Mouse (Mus musculus) midbrain, embryonic 14.5 days (tissue): ENCODE data around the gene Rnf220. TPM values are rescaled to one million over a fixed set of nuclear protein-coding genes. Genes with fewer than 3 reads are reported as not detected.

Experiments
- ATAC-seq: fragments of 200-750 bp; cut with Nextera tagmentation; 2 replicates; pipeline ENCODE4 v1.8.0; 2017; ENCODE audit warnings: moderate number of reproducible peaks, moderate library complexity; ENCODE audit not compliant: low FRiP score, low TSS enrichment
- DNase-seq: peaks from one replicate; pipeline ENCODE4 v3.0.0-alpha.2; 2015
- H3K27ac ChIP-seq: fragments of 300-500 bp; sonication (generic); replicated peaks from 2 replicates; pipeline ENCODE4 v1.5.1; 2014; ENCODE audit warnings: mild to moderate bottlenecking, low read depth, low read length, moderate library complexity
- H3K27me3 ChIP-seq: fragments of 300-500 bp; sonication (generic); 2 replicates; pipeline ENCODE4 v1.6.1; 2014; ENCODE audit warnings: low read length, control low read depth, mixed read lengths; ENCODE audit not compliant: control insufficient read depth, insufficient read depth
- H3K36me3 ChIP-seq: fragments of 300-500 bp; sonication (generic); 2 replicates; pipeline ENCODE4 v1.6.1; 2014; ENCODE audit warnings: low read length, control low read depth; ENCODE audit not compliant: control insufficient read depth, insufficient read depth
- H3K4me1 ChIP-seq: fragments of 300-500 bp; sonication (generic); 2 replicates; pipeline ENCODE4 v1.6.1; 2014; ENCODE audit warnings: mild to moderate bottlenecking, antibody characterized with exemption, low read length, control low read depth; ENCODE audit not compliant: control insufficient read depth, insufficient read depth
- H3K4me2 ChIP-seq: fragments of 300-500 bp; sonication (generic); 2 replicates; pipeline ENCODE4 v1.6.1; 2014; ENCODE audit warnings: mild to moderate bottlenecking, low read length, moderate library complexity
- H3K4me3 ChIP-seq: fragments of 300-500 bp; sonication (generic); replicated peaks from 2 replicates; pipeline ENCODE4 v1.5.1; 2014; ENCODE audit warnings: low read depth, low read length
- H3K9ac ChIP-seq: fragments of 300-500 bp; sonication (generic); replicated peaks from 2 replicates; pipeline ENCODE4 v1.6.1; 2014; ENCODE audit warnings: mild to moderate bottlenecking, low read length, moderate library complexity
- H3K9me3 ChIP-seq: fragments of 300-500 bp; sonication (generic); 2 replicates; pipeline ENCODE4 v1.6.1; 2016; ENCODE audit warnings: low read length, control low read depth, mixed read lengths; ENCODE audit not compliant: control insufficient read depth
- WGBS: fragments of 180-500 bp; shearing (Covaris S2); extraction: QIAGEN DNeasy Blood & Tissue Kit; methylation state at CpG from one replicate; pipeline ENCODE4 v1.1.7; 2014; 5-methylcytosine and 5-hydroxymethylcytosine counted together
- polyA plus RNA-seq: library from polyadenylated mRNA; unstranded; fragments of >200 nt; fragmentation: Nextera tagmentation; extraction: Ambion mirVana; gene quantifications from 2 replicates; pipeline ENCODE4 v1.2.1, GENCODE M21; 2014

Gene Rnf220
- polyA plus RNA-seq: 103 and 110 TPM in 2 replicates

- Histone ChIP-seq H3K4me2 (peak within 1 kb of the TSS; percentile 77), H3K27ac (peak within 1 kb of the TSS; percentile 81), H3K36me3 (no peaks in the 10 kb centered on the region), H3K4me1 (peaks cover 21% of the 10 kb centered on the region), H3K9me3 (no peaks in the 10 kb centered on the region), H3K9ac (peak within 1 kb of the TSS; percentile 54), H3K4me3 (peak within 1 kb of the TSS; percentile 48), H3K27me3 (peaks cover 43% of the 10 kb centered on the region)
- ATAC-seq: peak; percentile 89
- under 1% methylated on average over 42 of the region's 42 CpGs for WGBS
- DNase-seq: peak; percentile 88
Observed at GRCm38 (mm10) chr4:117496482-117497165, at the start of gene Rnf220. Gene Rnf220, minus strand, starts transcription at chr4:117497052.

- Histone ChIP-seq H3K27ac (no peak overlapping the region), H3K4me2 (no peak overlapping the region), H3K9me3 (no peaks in the 10 kb centered on the region), H3K4me3 (no peak overlapping the region), H3K4me1 (peaks cover 12% of the 10 kb centered on the region), H3K9ac (no peak overlapping the region), H3K36me3 (no peaks in the 10 kb centered on the region), H3K27me3 (no peaks in the 10 kb centered on the region)
- no peak for DNase-seq
- ATAC-seq: no peak
- 90% methylated on average over 6 of the region's 6 CpGs for WGBS
Observed at GRCm38 (mm10) chr4:117546616-117547015, 49.8 kb upstream of the Rnf220 start.

- no peaks in the 10 kb centered on the region for H3K9me3 ChIP-seq
- 92% methylated on average over 3 of the region's 3 CpGs for WGBS
- H3K4me1 ChIP-seq: peaks cover 3% of the 10 kb centered on the region; the same call in 1 of the 2 replicates
- no peaks in the 10 kb centered on the region for H3K27me3 ChIP-seq
- DNase-seq: no peak
- ATAC-seq: no peak
- H3K27ac ChIP-seq: no peak overlapping the region
- no peak overlapping the region for H3K4me2 ChIP-seq
- no peak overlapping the region for H3K4me3 ChIP-seq
- H3K36me3 ChIP-seq: no peaks in the 10 kb centered on the region
- H3K9ac ChIP-seq: no peak overlapping the region
Observed at GRCm38 (mm10) chr4:117545448-117545847, 48.6 kb upstream of the Rnf220 start.

GRCm38 (mm10) chr4:117540571-117540970 lies 43.7 kb upstream of the Rnf220 start:
- no peak for ATAC-seq

GRCm38 (mm10) chr4:117539329-117539980 lies 42.6 kb upstream of the Rnf220 start:
- 76% methylated on average over 8 of the region's 8 CpGs for WGBS
- Histone ChIP-seq H3K9ac (no peak overlapping the region), H3K4me2 (no peak overlapping the region), H3K9me3 (no peaks in the 10 kb centered on the region), H3K27me3 (no peaks in the 10 kb centered on the region), H3K4me3 (no peak overlapping the region), H3K27ac (no peak overlapping the region), H3K36me3 (no peaks in the 10 kb centered on the region), H3K4me1 (no peaks in the 10 kb centered on the region)
- DNase-seq (no peak), ATAC-seq (no peak)

More at GRCm38 (mm10) chr4:117540571-117540970, 43.7 kb upstream of the Rnf220 start:
- Histone ChIP-seq H3K9ac (no peak overlapping the region), H3K36me3 (no peaks in the 10 kb centered on the region), H3K4me2 (no peak overlapping the region), H3K9me3 (no peaks in the 10 kb centered on the region), H3K4me1 (no peaks in the 10 kb centered on the region), H3K27me3 (no peaks in the 10 kb centered on the region), H3K27ac (no peak overlapping the region), H3K4me3 (no peak overlapping the region)
- no peak for DNase-seq
- WGBS: 72% methylated on average over 5 of the region's 5 CpGs

- no peak overlapping the region for H3K9ac ChIP-seq
- no peak for ATAC-seq
- no peaks in the 10 kb centered on the region for H3K4me1 ChIP-seq
- H3K27me3 ChIP-seq: no peaks in the 10 kb centered on the region
- H3K9me3 ChIP-seq: no peaks in the 10 kb centered on the region
- no peak overlapping the region for H3K4me2 ChIP-seq
- no peaks in the 10 kb centered on the region for H3K36me3 ChIP-seq
- no peak for DNase-seq
- H3K4me3 ChIP-seq: no peak overlapping the region
- 92% methylated on average over 7 of the region's 7 CpGs for WGBS
- H3K27ac ChIP-seq: no peak overlapping the region
Observed at GRCm38 (mm10) chr4:117537002-117537401, 40.1 kb upstream of the Rnf220 start.

GRCm38 (mm10) chr4:117535496-117536200 lies 38.8 kb upstream of the Rnf220 start:
- Histone ChIP-seq H3K4me2 (no peak overlapping the region), H3K4me3 (no peak overlapping the region), H3K9me3 (no peaks in the 10 kb centered on the region), H3K36me3 (no peaks in the 10 kb centered on the region), H3K27me3 (no peaks in the 10 kb centered on the region), H3K27ac (no peak overlapping the region), H3K4me1 (no peaks in the 10 kb centered on the region), H3K9ac (no peak overlapping the region)
- ATAC-seq (no peak), DNase-seq (no peak)
- 59% methylated on average over 9 of the region's 9 CpGs for WGBS

- no peak overlapping the region for H3K4me3 ChIP-seq
- DNase-seq: no peak
- H3K9me3 ChIP-seq: no peaks in the 10 kb centered on the region
- H3K36me3 ChIP-seq: no peaks in the 10 kb centered on the region
- no peak overlapping the region for H3K27ac ChIP-seq
- H3K9ac ChIP-seq: no peak overlapping the region
- WGBS: 57% methylated on average over 4 of the region's 4 CpGs
- no peak for ATAC-seq
- H3K27me3 ChIP-seq: no peaks in the 10 kb centered on the region; the same call in 1 of the 2 replicates
- H3K4me1 ChIP-seq: 0 out of 2 replicates have a peak, but pooled peaks cover 5% of the 10 kb centered on the region
- no peak overlapping the region for H3K4me2 ChIP-seq
Observed at GRCm38 (mm10) chr4:117529843-117530242, 33.0 kb upstream of the Rnf220 start.
